Mouse (Mus musculus) brain, embryonic 18.5 days (tissue): ENCODE data around the gene Arhgef10l.

Source experiments
- DNase-seq: peaks from one replicate; pipeline ENCODE4 v3.0.0-alpha.2; 2012; ENCODE audit warnings: low read depth, low spot score

Arhgef10l gene

DNA sequence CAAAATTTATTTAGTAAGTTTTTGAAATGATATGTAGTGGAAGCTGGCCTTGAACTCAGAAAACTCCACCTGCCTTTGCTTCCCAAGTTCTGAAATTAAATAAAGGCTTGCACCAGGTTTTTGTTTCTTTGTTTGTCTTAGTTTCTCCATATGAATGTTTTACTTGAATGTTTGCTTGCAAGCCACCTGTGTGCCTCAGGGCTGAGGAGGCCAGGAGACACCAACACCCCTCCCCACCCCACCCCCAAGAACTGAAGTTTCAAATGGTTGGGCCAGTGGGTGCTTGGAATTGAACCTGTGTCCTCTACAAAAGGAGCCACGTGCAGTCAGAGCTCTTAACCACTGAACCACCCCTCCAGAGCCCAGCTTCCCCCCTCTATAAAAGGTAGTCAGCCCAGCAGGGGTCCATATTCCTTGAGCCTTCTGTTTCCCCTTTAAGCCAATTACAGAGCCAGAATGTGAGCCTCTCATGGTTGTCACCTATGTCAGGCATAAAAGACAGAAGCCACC lies 28.8 kb upstream of the Arhgef10l start:
- DNase-seq, result no peak

DNA sequence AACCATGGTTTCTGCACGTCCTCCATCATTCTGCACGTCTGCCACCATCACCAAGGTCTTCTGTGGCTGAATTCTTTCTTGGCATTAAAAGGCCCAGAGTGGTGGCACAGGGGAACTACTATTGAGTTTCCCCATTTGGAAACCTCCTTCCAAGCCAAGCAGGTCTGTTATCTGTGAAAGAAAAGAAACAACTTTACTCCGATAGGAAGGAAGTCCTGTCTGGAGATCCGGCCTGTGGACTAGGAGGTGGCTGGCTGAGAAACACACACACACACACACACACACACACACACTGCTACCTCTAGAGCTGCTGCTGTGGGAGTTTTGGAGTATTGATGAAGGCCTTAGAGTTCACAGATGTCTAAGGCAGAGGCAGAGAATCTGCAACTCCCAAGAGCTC lies 27.7 kb upstream of the Arhgef10l start:
- no peak for DNase-seq

- no peak for DNase-seq
These were observed 25.7 kb upstream of the Arhgef10l start for GRCm38 (mm10) chr4:140691481-140691880.

DNA sequence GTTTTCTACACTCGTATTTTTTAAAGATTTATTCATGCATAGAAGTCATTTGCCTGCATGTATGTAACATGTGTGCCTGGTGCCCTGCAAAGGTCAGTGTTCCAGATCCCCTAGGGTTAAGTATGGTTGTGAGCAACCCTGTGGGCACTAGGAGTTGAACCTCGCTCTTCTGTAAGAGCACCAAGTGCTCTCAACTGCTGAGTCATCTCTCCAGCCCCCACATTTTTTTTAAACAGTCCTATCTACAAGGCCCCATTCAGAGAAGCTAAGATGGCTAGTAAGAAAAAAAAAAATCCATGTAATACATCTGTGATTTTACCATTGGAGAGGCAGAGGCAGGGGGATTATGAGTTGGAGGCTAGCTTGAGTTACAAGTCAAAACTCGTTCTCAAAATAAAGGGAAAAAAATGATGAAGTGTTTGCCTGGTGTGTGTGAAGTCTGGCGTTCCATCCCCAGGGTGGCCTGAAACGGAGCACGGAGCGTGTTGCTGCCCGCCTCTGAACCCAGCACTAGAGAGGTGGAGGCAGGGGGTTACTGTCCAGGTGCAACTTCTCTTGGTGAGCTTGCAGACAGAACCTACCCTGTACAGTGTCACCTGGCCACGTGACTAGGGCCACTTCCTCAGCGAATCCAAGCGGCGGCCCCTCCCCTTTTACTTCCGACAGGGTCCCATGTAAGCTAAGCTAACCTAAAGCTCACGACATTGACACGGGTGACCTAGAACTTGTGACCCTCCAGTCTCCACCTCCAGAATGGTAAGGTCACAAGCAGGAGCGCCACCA lies 24.3 kb upstream of the Arhgef10l start:
- no peak for DNase-seq

DNA sequence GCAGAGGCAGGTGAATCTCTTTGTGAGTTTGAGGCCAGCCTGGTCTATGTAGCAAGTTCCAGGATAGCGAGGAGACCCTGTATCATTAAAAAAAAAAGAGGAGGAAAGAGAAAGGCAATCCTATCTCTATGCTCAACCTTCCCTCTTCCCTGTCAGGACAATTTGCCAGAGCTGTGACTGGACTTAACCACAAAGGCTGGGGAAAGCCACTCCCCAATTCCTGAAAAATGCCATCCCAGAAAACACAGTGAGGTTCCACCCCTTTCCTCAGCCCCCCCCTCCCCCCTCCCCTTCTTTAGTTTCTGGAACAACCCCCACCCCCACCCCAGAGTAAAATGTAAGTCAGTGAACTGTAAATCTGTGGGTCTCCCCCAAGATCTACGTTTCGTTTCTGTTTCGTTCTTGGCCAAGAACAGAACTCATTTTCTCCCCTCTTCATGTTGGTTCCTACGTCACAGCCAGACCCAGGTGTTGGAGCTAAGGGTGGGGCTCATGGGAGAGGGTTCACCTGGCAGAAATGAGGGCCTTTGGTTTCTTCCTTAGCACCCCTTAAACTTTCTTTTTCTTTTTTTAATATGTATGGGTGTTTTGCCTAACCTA lies 23.1 kb upstream of the Arhgef10l start:
- no peak for DNase-seq

DNA sequence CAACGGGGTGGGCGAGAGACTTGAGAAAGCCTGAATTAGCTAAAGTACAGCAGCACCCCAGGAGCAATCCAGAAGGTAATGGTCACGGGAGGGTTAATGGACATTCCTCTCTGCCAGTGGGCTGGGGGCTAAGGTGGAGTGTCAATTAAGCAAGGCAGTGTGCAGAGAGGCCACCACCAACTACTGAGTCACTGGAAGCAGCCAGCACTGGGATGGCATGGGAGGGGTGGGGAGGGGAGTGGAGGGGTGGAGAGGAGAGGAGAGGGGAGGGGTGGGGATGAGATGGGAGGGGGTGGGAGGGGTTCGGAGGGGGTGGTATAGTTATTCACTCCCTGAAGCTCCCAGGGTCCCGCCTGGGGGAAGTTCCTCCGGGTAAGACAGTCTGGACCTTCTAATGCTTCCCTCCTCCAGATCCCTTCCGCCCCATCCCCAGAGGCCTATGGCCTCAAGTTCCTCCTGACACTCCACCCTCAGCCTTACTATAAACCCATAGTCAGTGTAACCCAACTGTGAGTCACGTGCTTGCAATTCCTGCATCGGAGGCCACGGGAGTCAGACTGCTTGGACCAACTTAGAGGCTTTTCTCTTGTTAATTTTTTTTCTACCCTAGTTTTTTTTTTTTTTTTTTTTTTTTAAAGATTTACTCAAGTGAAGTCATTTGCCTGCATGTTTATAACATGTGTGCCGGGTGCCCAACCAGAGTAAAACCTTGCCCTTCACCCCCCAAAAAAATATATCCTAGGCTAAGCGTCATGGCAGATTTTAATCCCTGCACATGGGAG lies 22.4 kb upstream of the Arhgef10l start:
- no peak for DNase-seq

DNA sequence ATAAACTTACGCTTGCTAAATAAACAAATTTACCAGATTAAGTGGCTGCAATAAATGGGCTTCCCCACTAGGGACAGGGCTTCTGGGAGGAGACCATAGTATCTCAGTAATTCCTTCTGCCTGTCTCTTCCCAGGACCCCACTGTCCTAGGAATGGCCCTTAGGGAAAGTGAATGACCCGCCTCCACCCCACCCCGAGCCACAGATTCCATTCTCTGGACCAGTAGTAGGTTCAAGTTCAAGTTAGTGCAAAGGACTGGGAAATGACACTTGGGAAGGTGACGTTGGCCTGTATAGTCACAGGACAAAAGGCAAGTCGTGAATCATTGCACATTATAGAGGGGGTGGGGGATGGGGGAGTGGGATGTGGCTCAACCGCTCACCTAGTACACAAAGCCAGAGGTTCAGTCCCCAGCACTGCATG lies 19.1 kb upstream of the Arhgef10l start:
- DNase-seq, result no peak

GRCm38 (mm10) chr4:140684141-140684871 lies 18.5 kb upstream of the Arhgef10l start:
- DNase-seq, result no peak

DNA sequence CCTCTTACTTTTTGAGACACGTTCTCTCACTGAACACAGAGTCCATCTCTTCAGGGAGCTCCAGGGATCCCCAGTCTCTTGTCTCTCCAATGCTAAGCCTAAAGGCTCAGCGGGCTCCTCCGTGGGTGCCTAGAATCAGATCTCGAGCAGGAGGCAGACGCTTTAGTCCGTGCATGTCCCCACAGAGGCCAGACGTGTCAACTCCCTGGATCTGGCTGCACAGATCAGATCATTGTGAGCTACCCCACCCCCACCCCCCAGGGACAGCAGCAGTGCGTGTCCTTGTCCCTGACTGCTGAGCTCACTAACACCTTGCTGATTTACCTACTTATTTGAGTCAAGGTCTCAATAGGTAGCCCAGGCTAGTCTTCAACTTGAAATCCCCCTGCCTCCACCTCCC lies 17.8 kb upstream of the Arhgef10l start:
- DNase-seq, result no peak

DNA sequence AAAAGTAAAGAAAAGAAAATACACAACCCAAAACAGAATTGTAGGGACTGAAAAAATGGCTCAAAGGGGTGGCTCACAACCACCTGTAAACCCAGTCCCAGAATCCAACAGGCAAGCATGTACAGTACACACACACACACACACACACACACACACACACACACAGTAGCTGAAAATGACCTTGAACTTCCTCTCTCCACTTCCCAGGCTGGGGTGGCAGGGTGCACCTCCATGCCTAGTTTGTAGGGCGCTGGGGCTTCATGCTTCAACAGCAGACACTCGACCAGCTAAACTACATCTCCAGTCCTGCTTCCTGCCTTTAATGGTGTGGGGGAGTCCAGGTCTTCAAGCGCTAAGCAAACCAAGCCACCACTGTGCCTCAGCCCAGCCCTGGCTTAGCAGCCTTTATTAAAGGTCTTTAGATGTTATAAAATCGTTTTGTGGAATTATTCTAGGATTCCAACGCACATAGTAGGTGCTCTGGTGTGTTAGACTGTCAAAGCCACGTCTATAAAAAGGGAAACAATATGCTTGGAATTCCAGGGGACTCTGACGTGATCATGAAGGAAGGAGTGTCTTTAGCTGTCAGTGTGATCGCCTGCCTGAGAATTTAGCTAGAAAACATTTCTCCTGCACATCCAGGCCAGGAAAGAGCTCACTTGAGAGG lies 15.1 kb upstream of the Arhgef10l start:
- no peak for DNase-seq

DNA sequence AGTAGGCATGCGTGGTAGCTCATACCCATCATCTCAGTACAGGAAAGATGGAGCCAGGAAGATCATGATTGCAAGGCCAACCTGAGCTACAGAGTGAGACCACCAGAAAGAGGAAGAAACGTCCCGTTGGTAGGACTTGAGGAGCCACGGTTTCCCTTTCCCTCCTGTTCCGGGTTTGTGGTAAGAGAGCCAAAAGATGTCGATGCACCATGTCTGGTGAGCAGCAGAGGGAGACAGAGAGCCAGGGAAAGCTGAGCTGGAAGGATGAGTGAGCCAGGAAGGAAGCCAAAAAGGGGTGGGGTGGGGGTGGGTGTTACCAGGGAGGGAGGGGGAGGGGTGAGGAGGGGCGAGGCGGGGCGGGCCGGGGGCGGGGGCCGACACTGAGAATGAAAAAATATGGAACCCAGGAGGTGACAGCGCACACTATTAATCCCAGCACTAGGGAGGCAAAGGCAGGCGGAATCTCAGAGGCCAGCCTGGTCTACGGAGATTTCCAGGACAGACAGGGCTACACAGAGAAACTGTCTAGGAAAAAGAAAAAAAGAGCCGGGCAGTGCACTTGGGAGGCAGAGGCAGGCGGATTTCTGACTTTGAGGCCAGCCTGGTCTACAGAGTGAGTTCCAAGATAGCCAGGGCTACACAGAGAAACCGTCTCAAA lies 14.0 kb upstream of the Arhgef10l start:
- no peak for DNase-seq

- no peak for DNase-seq
These were observed 13.2 kb upstream of the Arhgef10l start for GRCm38 (mm10) chr4:140679038-140679437.

DNA sequence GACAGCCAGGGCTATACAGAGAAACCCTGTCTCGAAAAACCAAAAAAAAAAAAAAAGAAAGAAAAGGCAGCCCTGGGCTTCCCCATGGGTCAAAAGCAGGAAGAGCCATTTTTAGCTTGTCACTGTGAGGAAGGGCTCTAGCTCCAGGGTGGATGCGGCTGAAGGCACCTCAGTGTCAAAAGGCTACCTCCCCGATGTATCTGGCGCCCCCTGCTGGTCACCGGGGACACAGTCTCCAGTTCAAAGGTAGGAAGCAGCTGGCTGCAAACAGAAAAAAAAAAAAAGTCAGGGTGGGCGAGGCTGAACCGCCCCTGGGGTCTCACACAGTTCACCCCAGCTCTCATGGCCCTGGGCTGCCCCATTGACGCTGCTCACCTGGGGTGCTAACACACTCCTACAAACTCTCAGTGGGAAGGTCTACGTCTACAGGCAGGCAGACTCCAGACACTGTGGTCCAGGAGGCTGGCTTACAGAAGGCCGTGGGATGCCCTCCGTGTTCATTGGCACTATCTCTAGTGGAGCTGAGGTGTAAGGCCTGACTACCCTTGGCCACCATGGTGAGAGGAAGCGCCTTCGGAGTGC lies 8.6 kb upstream of the Arhgef10l start:
- peak; percentile 18 for DNase-seq

GRCm38 (mm10) chr4:140673527-140674264 lies 7.9 kb upstream of the Arhgef10l start:
- no peak for DNase-seq

GRCm38 (mm10) chr4:140667802-140668201 lies 2.0 kb upstream of the Arhgef10l start:
- DNase-seq, result no peak

DNA sequence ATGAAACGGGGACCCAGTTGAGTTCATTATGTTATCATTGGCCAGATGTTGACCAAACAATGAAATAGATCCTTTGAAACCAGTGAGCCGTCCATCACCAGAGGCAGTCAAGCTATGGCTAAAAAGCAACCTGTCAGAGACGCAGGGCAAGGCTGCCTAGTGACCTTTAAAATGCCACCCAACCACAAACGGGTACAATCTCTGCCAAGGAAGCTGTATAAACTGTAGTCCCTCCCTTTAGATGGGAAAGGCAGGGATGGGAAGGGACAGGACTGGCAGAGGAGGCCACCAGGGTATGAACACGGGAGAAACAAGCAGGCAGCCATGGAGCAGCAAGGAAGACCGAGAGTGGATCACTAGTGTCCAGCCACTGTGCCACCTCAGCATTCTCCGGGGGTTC lies 759 bp downstream of the Arhgef10l start:
- DNase-seq, result no peak

GRCm38 (mm10) chr4:140662882-140663585 lies 2.8 kb downstream of the Arhgef10l start:
- DNase-seq, result no peak

- no peak for DNase-seq
These were observed 3.4 kb downstream of the Arhgef10l start for GRCm38 (mm10) chr4:140662453-140662852.
